Mouse (Mus musculus): ENCODE results near the gene Banp. TPM values are rescaled to one million over a fixed set of nuclear protein-coding genes. Genes with fewer than 3 reads are reported as not detected.

Gene Banp
- total and polyA plus RNA-seq, 2 experiments from 2014 or later = 22.8 to 59.7 TPM

- Histone ChIP-seq H3K27me3 (ENCODE audit: insufficient read depth, low read length) (no peaks in the 10 kb centered on the region), H3K27ac (no peak overlapping the region), H3K9ac (replicated peaks; ENCODE audit: low read length) (no peak overlapping the region), H3K4me3 (ENCODE audit: low read length) (no peak overlapping the region), H3K4me2 (ENCODE audit: low read depth, low read length) (no peak overlapping the region), H3K36me3 (ENCODE audit: insufficient read depth, low read length) (no peaks in the 10 kb centered on the region), H3K9me3 (ENCODE audit: low read length) (no peaks in the 10 kb centered on the region), H3K4me1 (ENCODE audit: insufficient read depth, low read length) (peaks cover 12% of the 10 kb centered on the region; the same call in 1 of the 2 replicates)
- no peak for DNase-seq (ENCODE audit: low spot score)
- 37% methylated on average over 2 of the region's 2 CpGs for WGBS
- no peak for TF ChIP-seq CTCF (IDR thresholded peaks at IDR 0.05; ENCODE audit: low read depth)
- no peak for ATAC-seq
These were observed 6.5 kb upstream of the Banp start for GRCm38 (mm10) chr8:121943057-121943540.

GRCm38 (mm10) chr8:121943716-121944115 is 5.8 kb upstream of the Banp start:
- WGBS = 74% methylated on average over 8 of the region's 8 CpGs
- H3K4me1 ChIP-seq (ENCODE audit: insufficient read depth, low read length) = peaks cover 18% of the 10 kb centered on the region; the same call in 1 of the 2 replicates
- no peak for TF ChIP-seq CTCF (IDR thresholded peaks at IDR 0.05; ENCODE audit: low read depth)
- no peak overlapping the region for H3K4me3 ChIP-seq (ENCODE audit: low read length)
- H3K36me3 ChIP-seq (ENCODE audit: insufficient read depth, low read length) = no peaks in the 10 kb centered on the region
- no peaks in the 10 kb centered on the region for H3K9me3 ChIP-seq (ENCODE audit: low read length)
- DNase-seq (ENCODE audit: low spot score) (no peak), ATAC-seq (no peak)
- no peak overlapping the region for H3K9ac ChIP-seq (replicated peaks; ENCODE audit: low read length)
- no peaks in the 10 kb centered on the region for H3K27me3 ChIP-seq (ENCODE audit: insufficient read depth, low read length)
- no peak overlapping the region for H3K4me2 ChIP-seq (ENCODE audit: low read depth, low read length)
- no peak overlapping the region for H3K27ac ChIP-seq

- Histone ChIP-seq H3K4me2 (ENCODE audit: low read depth, low read length) (no peak within 1 kb of the TSS), H3K4me3 (ENCODE audit: low read length) (no peak within 1 kb of the TSS), H3K27ac (no peak within 1 kb of the TSS), H3K9me3 (ENCODE audit: low read length) (no peaks in the 10 kb centered on the region), H3K36me3 (ENCODE audit: insufficient read depth, low read length) (no peaks in the 10 kb centered on the region), H3K9ac (replicated peaks; ENCODE audit: low read length) (0 out of 2 replicates have a peak within 1 kb of the TSS, but pooled peaks have one; percentile 5), H3K27me3 (ENCODE audit: insufficient read depth, low read length) (no peaks in the 10 kb centered on the region), H3K4me1 (ENCODE audit: insufficient read depth, low read length) (peaks cover 20% of the 10 kb centered on the region; the same call in 1 of the 2 replicates)
- no peak for TF ChIP-seq CTCF (IDR thresholded peaks at IDR 0.05; ENCODE audit: low read depth)
- DNase-seq (ENCODE audit: low spot score) = no peak
- ATAC-seq = no peak
These were observed 4.7 kb upstream of the Banp start, which contains the start of gene Car5a for GRCm38 (mm10) chr8:121944831-121945230. Gene Car5a (minus strand): TSS chr8:121944904.

- 73% methylated on average over 7 of the region's 7 CpGs for WGBS
- TF ChIP-seq CTCF (IDR thresholded peaks at IDR 0.05; ENCODE audit: low read depth) = no peak
- DNase-seq (ENCODE audit: low spot score) = no peak
These were observed 3.2 kb upstream of the Banp start for GRCm38 (mm10) chr8:121946351-121946750.

GRCm38 (mm10) chr8:121947047-121947752 is 2.4 kb upstream of the Banp start:
- TF ChIP-seq CTCF (IDR thresholded peaks at IDR 0.05; ENCODE audit: low read depth) = no peak
- Histone ChIP-seq H3K27me3 (ENCODE audit: insufficient read depth, low read length) (no peaks in the 10 kb centered on the region), H3K27ac (peak overlapping the region; percentile 82), H3K9me3 (ENCODE audit: low read length) (no peaks in the 10 kb centered on the region), H3K4me1 (ENCODE audit: insufficient read depth, low read length) (peaks cover 25% of the 10 kb centered on the region; the same call in 1 of the 2 replicates), H3K4me2 (ENCODE audit: low read depth, low read length) (peak overlapping the region; percentile 59), H3K4me3 (ENCODE audit: low read length) (peak overlapping the region; percentile 36; the same call in 1 of the 2 replicates), H3K36me3 (ENCODE audit: insufficient read depth, low read length) (no peaks in the 10 kb centered on the region), H3K9ac (replicated peaks; ENCODE audit: low read length) (peak overlapping the region; percentile 31)
- no peak for DNase-seq (ENCODE audit: low spot score)
- whole genome bisulfite sequencing = 24% methylated on average over 19 of the region's 19 CpGs
- no peak for ATAC-seq

More at GRCm38 (mm10) chr8:121946351-121946750, 3.2 kb upstream of the Banp start:
- no peak for ATAC-seq
- H3K27me3 ChIP-seq (ENCODE audit: insufficient read depth, low read length) = no peaks in the 10 kb centered on the region
- H3K9ac ChIP-seq (replicated peaks; ENCODE audit: low read length) = no peak overlapping the region
- H3K27ac ChIP-seq = no peak overlapping the region
- no peaks in the 10 kb centered on the region for H3K36me3 ChIP-seq (ENCODE audit: insufficient read depth, low read length)
- no peak overlapping the region for H3K4me3 ChIP-seq (ENCODE audit: low read length)
- peaks cover 20% of the 10 kb centered on the region; the same call in 1 of the 2 replicates for H3K4me1 ChIP-seq (ENCODE audit: insufficient read depth, low read length)
- H3K4me2 ChIP-seq (ENCODE audit: low read depth, low read length) = no peak overlapping the region
- no peaks in the 10 kb centered on the region for H3K9me3 ChIP-seq (ENCODE audit: low read length)

GRCm38 (mm10) chr8:121947753-121948141 is 1.8 kb upstream of the Banp start:
- Histone ChIP-seq H3K27me3 (ENCODE audit: insufficient read depth, low read length) (no peaks in the 10 kb centered on the region), H3K9me3 (ENCODE audit: low read length) (no peaks in the 10 kb centered on the region), H3K4me1 (ENCODE audit: insufficient read depth, low read length) (peaks cover 27% of the 10 kb centered on the region), H3K27ac (peak overlapping the region; percentile 82), H3K4me3 (ENCODE audit: low read length) (peak overlapping the region; percentile 36), H3K36me3 (ENCODE audit: insufficient read depth, low read length) (no peaks in the 10 kb centered on the region), H3K9ac (replicated peaks; ENCODE audit: low read length) (peak overlapping the region; percentile 31), H3K4me2 (ENCODE audit: low read depth, low read length) (peak overlapping the region; percentile 59)
- ATAC-seq (no peak), DNase-seq (ENCODE audit: low spot score) (peak; percentile 95)
- WGBS = under 1% methylated on average over 18 of the region's 18 CpGs
- TF ChIP-seq CTCF (IDR thresholded peaks at IDR 0.05; ENCODE audit: low read depth) = no peak
